Mouse (Mus musculus) kidney, embryonic 16.5 days (tissue): ENCODE measurements at regions not wholly inside any gene's neighbourhood (a gene's known extent, or its start where the extent isn't known, plus 50 kb on each side); places are given as distances from the start of the nearest gene placed in this dataset.

ENCODE experiments used
- ATAC-seq: fragments of 200-750 bp; cut with Nextera tagmentation; 2 replicates; pipeline ENCODE4 v1.8.0; 2017; ENCODE audit warnings: moderate TSS enrichment; ENCODE audit not compliant: low FRiP score, low TSS enrichment
- H3K27ac ChIP-seq: fragments of 300-500 bp; sonication (generic); 2 replicates; pipeline ENCODE4 v1.5.1; 2014; ENCODE audit warnings: low read length
- H3K27me3 ChIP-seq: fragments of 300-500 bp; sonication (generic); 2 replicates; pipeline ENCODE4 v1.6.1; 2014; ENCODE audit warnings: low read length, control low read depth, mixed read lengths; ENCODE audit not compliant: insufficient read depth
- H3K36me3 ChIP-seq: fragments of 300-500 bp; sonication (generic); 2 replicates; pipeline ENCODE4 v1.6.1; 2014; ENCODE audit warnings: low read length, control low read depth, mixed read lengths; ENCODE audit not compliant: insufficient read depth
- H3K4me1 ChIP-seq: fragments of 300-500 bp; sonication (generic); 2 replicates; pipeline ENCODE4 v1.6.1; 2014; ENCODE audit warnings: low read length, control low read depth, mixed read lengths; ENCODE audit not compliant: insufficient read depth
- H3K4me2 ChIP-seq: fragments of 300-500 bp; sonication (generic); replicated peaks from 2 replicates; pipeline ENCODE4 v1.6.1; 2014; ENCODE audit warnings: low read depth, low read length
- H3K4me3 ChIP-seq: fragments of 300-500 bp; sonication (generic); 2 replicates; pipeline ENCODE4 v1.5.1; 2014; ENCODE audit warnings: mild to moderate bottlenecking, low read length
- H3K9ac ChIP-seq: fragments of 300-500 bp; sonication (generic); replicated peaks from 2 replicates; pipeline ENCODE4 v1.6.1; 2014; ENCODE audit warnings: low read length
- H3K9me3 ChIP-seq: fragments of 300-500 bp; sonication (generic); 2 replicates; pipeline ENCODE4 v1.6.1; 2016; ENCODE audit warnings: low read length, control low read depth
- WGBS: fragments of 180-500 bp; shearing (Covaris S2); extraction: QIAGEN DNeasy Blood & Tissue Kit; methylation state at CpG from one replicate; pipeline ENCODE4 v1.1.7; 2014; 5-methylcytosine and 5-hydroxymethylcytosine counted together

- no peaks in the 10 kb centered on the region for H3K36me3 ChIP-seq
- H3K4me2 ChIP-seq: no peak overlapping the region
- H3K27ac ChIP-seq: no peak overlapping the region
- 63% methylated on average over 7 of the region's 7 CpGs for WGBS
- no peak overlapping the region for H3K9ac ChIP-seq
- no peak for ATAC-seq
- no peaks in the 10 kb centered on the region for H3K4me1 ChIP-seq
- H3K27me3 ChIP-seq: no peaks in the 10 kb centered on the region
- no peak overlapping the region for H3K4me3 ChIP-seq
- no peaks in the 10 kb centered on the region for H3K9me3 ChIP-seq
Measured at GRCm38 (mm10) chr1:35826575-35827114, 241.6 kb upstream of the Hs6st1 start.

DNA sequence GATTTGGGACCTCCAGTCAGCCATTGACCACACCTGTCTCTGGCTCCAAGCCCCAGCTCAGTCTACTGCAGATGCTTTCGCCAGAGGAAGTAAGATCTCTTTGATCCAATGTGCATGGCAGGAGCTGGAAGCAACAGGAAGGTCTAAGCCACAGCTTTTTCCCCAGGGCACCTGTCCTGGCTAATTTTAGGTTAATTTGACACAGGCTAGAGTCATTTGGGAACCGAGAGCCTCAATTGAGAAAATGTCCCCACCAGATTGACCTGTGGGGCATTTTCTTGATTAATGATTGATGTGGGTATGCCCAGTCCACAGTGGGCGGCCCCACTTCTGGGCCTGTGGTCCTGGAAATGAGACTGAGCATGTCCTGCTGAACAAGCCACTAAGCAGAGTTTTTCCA lies 240.7 kb upstream of the Hs6st1 start:
- Histone ChIP-seq H3K9ac (no peak overlapping the region), H3K27me3 (no peaks in the 10 kb centered on the region), H3K9me3 (no peaks in the 10 kb centered on the region), H3K36me3 (no peaks in the 10 kb centered on the region), H3K27ac (no peak overlapping the region), H3K4me2 (no peak overlapping the region), H3K4me3 (no peak overlapping the region), H3K4me1 (no peaks in the 10 kb centered on the region)
- ATAC-seq: no peak
- 51% methylated on average over 3 of the region's 3 CpGs for WGBS

- H3K4me2 ChIP-seq: no peak overlapping the region
- H3K4me3 ChIP-seq: no peak overlapping the region
- no peaks in the 10 kb centered on the region for H3K9me3 ChIP-seq
- ATAC-seq: no peak
- no peaks in the 10 kb centered on the region for H3K27me3 ChIP-seq
- 78% methylated on average over 7 of the region's 7 CpGs for WGBS
- H3K4me1 ChIP-seq: 0 out of 2 replicates have a peak, but pooled peaks cover 6% of the 10 kb centered on the region
- no peak overlapping the region for H3K9ac ChIP-seq
- no peak overlapping the region for H3K27ac ChIP-seq
- H3K36me3 ChIP-seq: no peaks in the 10 kb centered on the region
Measured at GRCm38 (mm10) chr1:35834180-35834579, 234.0 kb upstream of the Hs6st1 start.

DNA sequence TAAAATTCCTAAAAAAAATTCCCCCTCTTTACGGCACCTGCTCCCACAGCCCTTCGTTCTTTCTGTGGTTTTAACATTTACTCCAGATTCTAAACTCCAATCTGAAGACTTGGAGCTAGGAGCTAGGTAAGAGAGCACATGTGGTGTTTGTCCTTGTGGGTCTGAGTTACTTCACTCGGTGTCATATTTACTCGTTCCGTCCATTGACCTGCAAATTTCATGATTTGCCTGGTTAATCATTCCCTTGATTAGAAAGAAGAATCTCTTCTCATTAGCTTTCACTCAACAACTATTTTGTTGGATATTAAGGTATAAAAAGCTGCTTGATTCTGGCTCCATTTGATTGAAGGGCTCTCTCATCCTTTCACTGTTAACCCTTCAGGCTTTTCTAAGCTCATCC lies 231.6 kb upstream of the Hs6st1 start:
- H3K9me3 ChIP-seq: no peaks in the 10 kb centered on the region; the same call in 1 of the 2 replicates
- H3K27ac ChIP-seq: no peak overlapping the region
- no peak for ATAC-seq
- no peak overlapping the region for H3K9ac ChIP-seq
- H3K4me3 ChIP-seq: no peak overlapping the region
- no peaks in the 10 kb centered on the region for H3K27me3 ChIP-seq
- WGBS: 66% methylated on average over 5 of the region's 5 CpGs
- no peak overlapping the region for H3K4me2 ChIP-seq
- 0 out of 2 replicates have a peak, but pooled peaks cover 6% of the 10 kb centered on the region for H3K4me1 ChIP-seq
- no peaks in the 10 kb centered on the region for H3K36me3 ChIP-seq

DNA sequence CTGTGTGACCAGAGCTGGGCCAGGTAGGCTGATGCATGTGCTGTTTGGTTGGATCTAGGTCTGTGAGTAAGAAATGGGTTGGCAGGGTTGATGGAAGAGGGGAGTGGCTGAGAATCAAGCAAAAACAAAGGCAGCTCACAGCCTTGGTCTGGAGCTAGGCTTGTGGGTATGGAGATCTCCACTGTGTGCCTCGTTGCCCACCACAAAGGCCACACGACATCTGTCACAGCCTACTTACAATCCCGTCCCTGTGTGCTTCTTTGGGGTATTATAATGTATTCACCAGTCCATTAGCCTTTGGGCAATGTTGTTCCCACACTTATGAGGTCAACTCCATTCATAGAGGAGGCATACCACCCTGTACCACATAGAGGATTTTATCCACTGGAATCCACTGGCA lies 229.6 kb upstream of the Hs6st1 start:
- no peak overlapping the region for H3K9ac ChIP-seq
- no peaks in the 10 kb centered on the region for H3K27me3 ChIP-seq
- no peak overlapping the region for H3K27ac ChIP-seq
- 83% methylated on average over 3 of the region's 3 CpGs for WGBS
- H3K36me3 ChIP-seq: no peaks in the 10 kb centered on the region
- no peak overlapping the region for H3K4me3 ChIP-seq
- H3K4me2 ChIP-seq: no peak overlapping the region
- no peak for ATAC-seq
- 0 out of 2 replicates have a peak, but pooled peaks cover 6% of the 10 kb centered on the region for H3K4me1 ChIP-seq
- H3K9me3 ChIP-seq: no peaks in the 10 kb centered on the region; the same call in 1 of the 2 replicates

DNA sequence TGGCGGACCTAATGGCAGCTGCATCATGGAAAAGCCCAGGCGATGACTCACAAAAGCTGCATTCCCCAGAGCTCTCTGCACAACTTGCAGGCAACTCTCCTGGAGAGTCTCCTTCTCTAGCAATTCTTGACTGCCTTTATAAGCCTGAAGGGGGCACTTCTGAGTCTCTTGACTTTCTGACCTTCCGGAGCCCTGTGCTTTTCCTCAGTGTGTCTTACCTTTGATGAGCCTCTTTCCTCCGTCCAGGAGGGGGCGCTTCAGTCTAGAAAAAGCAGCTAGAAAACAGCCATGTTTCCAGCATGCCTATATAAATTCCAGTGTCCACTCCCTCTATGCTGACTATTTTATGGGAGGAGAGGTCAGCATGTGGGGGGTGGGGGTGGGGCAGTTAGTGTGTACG lies 228.8 kb upstream of the Hs6st1 start:
- H3K9ac ChIP-seq: no peak overlapping the region
- no peaks in the 10 kb centered on the region for H3K27me3 ChIP-seq
- ATAC-seq: no peak
- 0 out of 2 replicates have a peak, but pooled peaks cover 6% of the 10 kb centered on the region for H3K4me1 ChIP-seq
- no peak overlapping the region for H3K4me2 ChIP-seq
- H3K9me3 ChIP-seq: no peaks in the 10 kb centered on the region; the same call in 1 of the 2 replicates
- no peak overlapping the region for H3K4me3 ChIP-seq
- H3K36me3 ChIP-seq: no peaks in the 10 kb centered on the region
- WGBS: 80% methylated on average over 6 of the region's 6 CpGs
- H3K27ac ChIP-seq: no peak overlapping the region

GRCm38 (mm10) chr1:35841626-35842025 lies 226.6 kb upstream of the Hs6st1 start:
- no peak for ATAC-seq
- Histone ChIP-seq H3K9ac (no peak overlapping the region), H3K4me2 (no peak overlapping the region), H3K4me1 (0 out of 2 replicates have a peak, but pooled peaks cover 3% of the 10 kb centered on the region), H3K36me3 (no peaks in the 10 kb centered on the region), H3K9me3 (no peaks in the 10 kb centered on the region; the same call in 1 of the 2 replicates), H3K27ac (no peak overlapping the region), H3K27me3 (no peaks in the 10 kb centered on the region), H3K4me3 (no peak overlapping the region)
- WGBS: 84% methylated on average over 2 of the region's 2 CpGs

DNA sequence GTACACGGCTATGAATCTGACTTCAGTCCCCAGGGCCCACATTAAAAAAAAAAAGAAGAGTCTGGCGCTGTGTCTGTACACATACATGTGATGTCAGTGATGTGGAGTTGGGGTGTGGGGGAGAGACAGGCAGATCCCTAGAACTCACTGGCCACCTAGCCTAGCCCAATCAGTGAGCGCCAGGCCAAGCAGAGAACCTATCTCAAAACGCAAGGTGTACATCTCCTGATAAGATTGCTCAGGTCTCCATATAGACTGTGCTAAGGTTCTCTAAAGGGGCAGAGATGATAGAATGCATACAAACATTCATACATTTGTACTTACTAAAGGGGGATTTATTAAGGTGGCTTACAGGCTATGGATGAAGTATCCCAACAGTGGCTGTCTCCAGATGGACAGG lies 225.5 kb upstream of the Hs6st1 start:
- ATAC-seq: no peak
- 92% methylated on average over 4 of the region's 4 CpGs for WGBS

DNA sequence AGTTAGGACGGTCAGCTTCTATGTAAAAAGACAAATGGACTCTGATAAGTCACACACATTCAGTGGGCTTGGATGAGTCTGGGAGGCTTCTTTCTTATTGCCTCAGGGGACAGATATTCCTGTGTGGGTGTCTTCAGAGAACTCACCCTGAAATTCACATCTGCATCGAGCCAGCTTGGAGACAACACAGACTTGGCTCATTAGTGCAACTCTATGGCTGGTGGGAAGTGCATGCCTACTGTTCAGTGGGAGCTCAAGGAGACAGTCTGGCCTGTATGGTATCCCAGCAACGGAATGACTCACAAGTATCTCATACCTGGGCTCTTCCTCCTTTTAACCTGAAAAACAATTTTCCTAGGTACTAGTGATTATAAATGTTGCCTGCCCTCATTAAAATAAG lies 224.6 kb upstream of the Hs6st1 start:
- H3K4me2 ChIP-seq: no peak overlapping the region
- H3K27ac ChIP-seq: no peak overlapping the region
- H3K27me3 ChIP-seq: no peaks in the 10 kb centered on the region
- ATAC-seq: no peak
- 90% methylated on average over 3 of the region's 3 CpGs for WGBS
- H3K9me3 ChIP-seq: no peaks in the 10 kb centered on the region; the same call in 1 of the 2 replicates
- H3K9ac ChIP-seq: no peak overlapping the region
- no peaks in the 10 kb centered on the region for H3K4me1 ChIP-seq
- H3K4me3 ChIP-seq: no peak overlapping the region
- H3K36me3 ChIP-seq: no peaks in the 10 kb centered on the region

More for the DNA sequence above, 225.5 kb upstream of the Hs6st1 start:
- Histone ChIP-seq H3K9ac (no peak overlapping the region), H3K4me3 (no peak overlapping the region), H3K9me3 (no peaks in the 10 kb centered on the region; the same call in 1 of the 2 replicates), H3K4me2 (no peak overlapping the region), H3K36me3 (no peaks in the 10 kb centered on the region), H3K4me1 (no peaks in the 10 kb centered on the region), H3K27ac (no peak overlapping the region), H3K27me3 (no peaks in the 10 kb centered on the region)

GRCm38 (mm10) chr1:35846224-35846936 lies 221.8 kb upstream of the Hs6st1 start:
- Histone ChIP-seq H3K36me3 (no peaks in the 10 kb centered on the region), H3K4me1 (peaks cover 5% of the 10 kb centered on the region; the same call in 1 of the 2 replicates), H3K27me3 (no peaks in the 10 kb centered on the region), H3K4me2 (no peak overlapping the region), H3K27ac (no peak overlapping the region), H3K4me3 (no peak overlapping the region), H3K9ac (no peak overlapping the region), H3K9me3 (no peaks in the 10 kb centered on the region)
- ATAC-seq: no peak
- WGBS: 56% methylated on average over 11 of the region's 11 CpGs
